Mouse (Mus musculus) small intestine, adult 2 months (tissue): ENCODE data around the gene Sox18. TPM values are rescaled to one million over a fixed set of nuclear protein-coding genes. Genes with fewer than 3 reads are reported as not detected.

Experiments
- H3K27ac ChIP-seq: fragments of 200-500 bp; 2 replicates; pipeline ENCODE4 v1.5.1; 2012; ENCODE audit warnings: low read depth, low read length, control low read depth, inconsistent platforms; ENCODE audit not compliant: insufficient read depth
- H3K27me3 ChIP-seq: fragments of 200-500 bp; 2 replicates; pipeline ENCODE4 v1.6.1; 2012; ENCODE audit warnings: mild to moderate bottlenecking, moderate library complexity, low read length, inconsistent platforms; ENCODE audit not compliant: control insufficient read depth, insufficient read depth
- H3K36me3 ChIP-seq: fragments of 200-500 bp; 2 replicates; pipeline ENCODE4 v1.6.1; 2012; ENCODE audit warnings: mild to moderate bottlenecking, low read length, control low read depth, inconsistent platforms; ENCODE audit not compliant: control insufficient read depth, insufficient read depth
- H3K4me1 ChIP-seq: fragments of 200-500 bp; 2 replicates; pipeline ENCODE4 v1.6.1; 2012; ENCODE audit warnings: low read length, inconsistent platforms, mixed read lengths; ENCODE audit not compliant: control insufficient read depth, insufficient read depth, insufficient read length
- H3K4me3 ChIP-seq: fragments of 200-500 bp; 2 replicates; pipeline ENCODE4 v1.5.1; 2012; ENCODE audit warnings: low read depth, mild to moderate bottlenecking, control low read depth, inconsistent platforms, low read length, moderate library complexity
- CTCF ChIP-seq: fragments of 200-500 bp; IDR thresholded peaks from 2 replicates; pipeline ENCODE4 v1.5.1; 2012; ENCODE audit warnings: low read depth, mild to moderate bottlenecking, control low read depth, inconsistent platforms, low read length, moderate library complexity, mixed read lengths; ENCODE audit not compliant: insufficient replicate concordance, insufficient read length; ENCODE audit errors: extremely low read depth
- POLR2A ChIP-seq: fragments of 200-500 bp; IDR thresholded peaks from 2 replicates; pipeline ENCODE4 v1.6.1; 2012; ENCODE audit warnings: low read depth, mild to moderate bottlenecking, control low read depth, inconsistent platforms, low read length, moderate library complexity
- WGBS: fragments of 180-500 bp; shearing (Covaris S2); methylation state at CpG from one replicate; pipeline ENCODE4 v1.1.7; 2018; 5-methylcytosine and 5-hydroxymethylcytosine counted together
- polyA plus RNA-seq: library from polyadenylated mRNA; depleted of rRNA; stranded (reverse); fragments of >200 nt; gene quantifications from 2 replicates; pipeline ENCODE4 v1.2.3, GENCODE M21; 2012

The Sox18 gene
- polyA plus RNA-seq, 1 experiment = 59.8 TPM

- Histone ChIP-seq H3K27ac (no peak overlapping the region), H3K4me3 (peak overlapping the region; percentile 27), H3K36me3 (no peaks in the 10 kb centered on the region), H3K4me1 (peaks cover 6% of the 10 kb centered on the region), H3K27me3 (0 out of 2 replicates have a peak, but pooled peaks cover 6% of the 10 kb centered on the region)
- 84% methylated on average over 4 of the region's 4 CpGs for WGBS
- TF ChIP-seq CTCF (no peak), POLR2A (no peak)
Measured at GRCm38 (mm10) chr2:181691571-181691970, 20.1 kb upstream of the Sox18 start.

DNA sequence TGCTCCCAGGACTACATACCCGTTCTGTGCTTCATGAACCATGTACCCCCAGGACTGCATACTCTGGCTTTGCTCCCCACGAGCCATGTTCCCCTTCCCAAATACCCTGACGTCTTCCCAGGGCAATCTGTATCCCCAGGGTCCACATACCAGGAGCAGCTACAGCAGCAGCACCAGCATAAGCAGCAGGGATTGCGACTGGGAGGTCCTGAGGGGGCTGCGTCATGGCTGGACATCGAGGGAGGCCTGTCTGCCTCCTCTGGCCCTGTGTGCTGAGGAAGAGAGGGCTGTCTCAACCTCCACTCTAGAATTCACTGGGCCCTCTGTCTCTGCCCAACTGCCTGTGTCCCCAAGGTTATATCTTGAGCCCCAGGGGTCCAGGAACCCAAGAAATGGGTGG, 19.6 kb upstream of the Sox18 start:
- H3K4me3 ChIP-seq = peak overlapping the region; percentile 27
- peaks cover 6% of the 10 kb centered on the region for H3K4me1 ChIP-seq
- H3K27ac ChIP-seq = no peak overlapping the region
- WGBS = 89% methylated on average over 6 of the region's 6 CpGs
- TF ChIP-seq CTCF (no peak), POLR2A (no peak)
- H3K27me3 ChIP-seq = 0 out of 2 replicates have a peak, but pooled peaks cover 6% of the 10 kb centered on the region
- no peaks in the 10 kb centered on the region for H3K36me3 ChIP-seq

DNA sequence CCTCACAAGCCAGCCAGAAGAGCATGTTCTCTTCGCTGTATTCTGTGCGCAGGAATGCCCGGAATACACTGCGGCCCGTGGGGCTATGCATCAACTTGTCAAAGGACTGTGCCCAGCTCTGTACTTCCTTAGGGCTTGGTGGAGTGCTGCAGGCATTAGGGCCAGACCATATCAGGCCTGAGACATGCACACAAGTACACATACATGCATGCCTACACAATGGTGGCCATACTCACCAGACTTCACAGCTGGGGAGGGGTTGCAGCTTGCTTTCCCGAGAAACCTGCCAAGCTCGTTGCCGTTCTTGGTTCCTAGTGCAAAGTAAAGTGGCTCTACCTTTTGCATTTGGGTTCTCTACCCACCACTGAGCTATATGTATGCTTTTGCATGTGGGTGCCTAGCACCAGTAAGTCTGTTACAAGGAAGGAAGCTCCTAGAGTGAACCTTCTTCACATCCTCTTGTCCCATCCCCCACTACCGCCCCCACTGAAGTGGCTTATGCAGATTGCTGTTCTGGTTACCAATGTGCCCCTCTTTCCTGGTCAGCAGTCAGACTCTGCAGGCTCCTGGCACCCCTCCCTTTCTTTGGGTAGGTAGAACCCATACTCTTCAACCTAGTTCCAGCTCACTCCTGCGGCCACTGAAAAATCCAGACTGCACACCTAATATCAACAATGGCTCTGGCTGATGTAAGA, 18.2 kb upstream of the Sox18 start:
- Histone ChIP-seq H3K4me1 (peaks cover 6% of the 10 kb centered on the region), H3K36me3 (no peaks in the 10 kb centered on the region), H3K4me3 (no peak overlapping the region), H3K27ac (no peak overlapping the region), H3K27me3 (0 out of 2 replicates have a peak, but pooled peaks cover 3% of the 10 kb centered on the region)
- TF ChIP-seq POLR2A (no peak), CTCF (no peak)
- 90% methylated on average over 10 of the region's 10 CpGs for WGBS

DNA sequence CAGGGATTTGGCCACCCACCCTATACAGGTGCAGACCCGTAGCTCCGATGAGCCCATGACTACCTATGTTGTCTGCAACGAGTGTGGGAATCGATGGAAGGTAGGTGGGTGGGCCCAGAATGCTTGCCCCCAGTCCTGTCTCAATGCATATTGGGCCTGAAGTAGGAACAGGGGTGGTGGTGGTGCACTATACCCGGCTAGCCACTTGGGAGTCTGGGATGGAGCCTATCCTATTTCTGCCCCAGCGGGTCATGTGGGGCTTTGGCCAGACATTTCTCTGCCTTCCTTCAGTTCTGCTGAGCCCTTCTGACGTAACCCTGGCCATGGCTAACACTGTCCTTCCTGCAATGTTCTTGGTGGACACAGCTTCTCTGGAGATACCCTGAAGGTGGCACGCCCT, 16.1 kb upstream of the Sox18 start:
- H3K36me3 ChIP-seq = no peaks in the 10 kb centered on the region
- H3K27me3 ChIP-seq = no peaks in the 10 kb centered on the region
- H3K27ac ChIP-seq = no peak overlapping the region
- 90% methylated on average over 8 of the region's 8 CpGs for WGBS
- H3K4me3 ChIP-seq = no peak overlapping the region
- no peak for TF ChIP-seq CTCF
- no peak for TF ChIP-seq POLR2A
- no peaks in the 10 kb centered on the region for H3K4me1 ChIP-seq

DNA sequence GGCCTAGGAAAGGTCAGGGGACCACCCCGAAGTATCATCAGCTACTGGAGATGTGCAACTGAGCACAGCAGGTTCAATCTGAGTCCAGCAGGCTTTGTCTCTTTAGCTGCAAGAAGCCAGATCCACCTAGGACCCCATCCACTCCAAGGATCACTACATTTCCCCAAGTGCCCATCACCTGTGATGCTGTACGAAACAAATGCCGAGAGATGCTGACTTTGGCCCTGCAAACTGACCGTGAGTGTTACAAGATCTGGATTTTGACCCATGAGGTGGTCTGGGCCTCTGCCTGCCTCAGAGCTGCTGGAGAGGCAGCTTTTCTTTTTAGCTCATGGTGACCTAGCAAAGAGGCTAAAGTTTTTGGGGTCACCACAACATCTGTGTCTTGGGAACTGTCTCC, 14.2 kb upstream of the Sox18 start:
- WGBS = 92% methylated on average over 4 of the region's 4 CpGs
- Histone ChIP-seq H3K27ac (no peak overlapping the region), H3K4me1 (peaks cover under 1% of the 10 kb centered on the region; the same call in 1 of the 2 replicates), H3K4me3 (no peak overlapping the region), H3K27me3 (no peaks in the 10 kb centered on the region), H3K36me3 (no peaks in the 10 kb centered on the region)
- TF ChIP-seq CTCF = no peak
- no peak for TF ChIP-seq POLR2A

DNA sequence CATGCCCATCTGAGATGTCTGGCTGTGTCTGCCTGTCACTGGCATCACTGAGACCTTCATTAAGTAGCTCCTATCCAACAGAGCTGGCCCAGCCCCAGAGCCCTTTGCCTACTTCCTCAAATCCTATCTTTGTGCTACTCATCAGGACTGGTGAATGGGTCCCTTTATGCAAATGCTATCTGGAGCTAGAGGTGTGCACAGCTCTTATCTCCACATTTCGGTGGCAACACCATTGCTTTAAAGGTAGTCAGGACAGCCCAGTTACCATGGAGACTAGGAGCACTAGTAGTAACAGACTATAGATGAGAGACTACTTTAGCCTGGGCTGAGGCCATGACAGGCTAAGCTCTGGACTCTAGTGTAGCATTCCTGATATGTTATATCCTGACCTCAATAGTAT, 13.3 kb upstream of the Sox18 start:
- no peak overlapping the region for H3K4me3 ChIP-seq
- H3K27me3 ChIP-seq = no peaks in the 10 kb centered on the region
- TF ChIP-seq POLR2A (no peak), CTCF (no peak)
- H3K4me1 ChIP-seq = peaks cover 3% of the 10 kb centered on the region; the same call in 1 of the 2 replicates
- 34% methylated on average over 1 of the region's 1 CpGs for WGBS
- no peak overlapping the region for H3K27ac ChIP-seq
- no peaks in the 10 kb centered on the region for H3K36me3 ChIP-seq

DNA sequence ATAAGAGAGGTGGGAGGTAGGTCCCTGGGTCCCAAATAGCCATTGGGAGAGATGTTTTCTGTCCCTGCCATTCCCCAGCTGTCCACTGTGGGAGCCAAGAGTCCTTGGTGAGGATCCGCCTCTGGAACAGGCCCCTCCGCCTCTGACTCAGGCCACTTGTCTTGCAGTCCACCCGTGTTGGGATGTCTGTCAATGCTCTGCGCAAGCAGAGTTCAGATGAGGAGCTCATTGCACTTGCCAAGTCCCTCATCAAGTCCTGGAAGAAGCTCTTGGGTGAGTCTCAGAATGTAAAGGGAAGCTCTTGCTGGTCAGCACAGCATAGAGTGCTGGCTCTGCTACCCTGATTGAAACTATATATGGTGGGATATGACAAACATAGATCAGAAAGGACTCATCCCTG, 11.9 kb upstream of the Sox18 start:
- 73% methylated on average over 4 of the region's 4 CpGs for WGBS
- H3K4me3 ChIP-seq = no peak overlapping the region

DNA sequence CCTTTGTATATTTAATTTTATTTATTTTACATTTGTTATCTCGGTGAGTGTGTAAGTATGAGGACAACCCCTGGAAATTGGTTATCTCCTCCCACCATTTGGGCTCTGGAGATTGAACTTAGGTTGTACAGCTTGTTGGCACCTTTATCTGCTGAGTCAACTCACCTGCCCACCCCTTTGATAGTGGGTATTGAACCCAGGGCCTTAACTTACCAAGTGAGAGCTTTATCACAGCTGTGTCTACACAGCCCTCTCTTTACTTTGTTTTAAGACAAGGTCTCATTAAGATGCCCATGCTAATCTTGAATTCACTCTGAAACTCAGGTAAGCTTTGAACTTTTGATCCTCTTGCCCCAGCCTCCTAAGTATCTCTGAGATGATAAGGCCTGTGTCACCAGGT, 10.5 kb upstream of the Sox18 start:
- WGBS = 62% methylated on average over 1 of the region's 1 CpGs
- no peaks in the 10 kb centered on the region; the same call in 1 of the 2 replicates for H3K27me3 ChIP-seq
- no peaks in the 10 kb centered on the region for H3K36me3 ChIP-seq
- no peak overlapping the region for H3K27ac ChIP-seq
- no peak overlapping the region for H3K4me3 ChIP-seq
- TF ChIP-seq CTCF (no peak), POLR2A (no peak)
- peaks cover 3% of the 10 kb centered on the region; the same call in 1 of the 2 replicates for H3K4me1 ChIP-seq

More for the DNA sequence above, 11.9 kb upstream of the Sox18 start:
- Histone ChIP-seq H3K27ac (no peak overlapping the region), H3K27me3 (no peaks in the 10 kb centered on the region), H3K36me3 (no peaks in the 10 kb centered on the region), H3K4me1 (peaks cover 3% of the 10 kb centered on the region; the same call in 1 of the 2 replicates)
- no peak for TF ChIP-seq CTCF
- no peak for TF ChIP-seq POLR2A
